Mouse (Mus musculus) liver, embryonic 12.5 days (tissue): ENCODE measurements around the gene Acoxl. TPM values are rescaled to one million over a fixed set of nuclear protein-coding genes. Genes with fewer than 3 reads are reported as not detected.

Experiments
- ATAC-seq: fragments of 200-750 bp; cut with Nextera tagmentation; 2 replicates; pipeline ENCODE4 v1.8.0; 2017; ENCODE audit warnings: moderate number of reproducible peaks, mild to moderate bottlenecking, moderate library complexity
- H3K27ac ChIP-seq: fragments of 300-500 bp; sonication (generic); 2 replicates; pipeline ENCODE4 v1.5.1; 2016; ENCODE audit warnings: mild to moderate bottlenecking
- H3K27me3 ChIP-seq: fragments of 300-500 bp; sonication (generic); replicated peaks from 2 replicates; pipeline ENCODE4 v1.6.1; 2016; ENCODE audit warnings: mild to moderate bottlenecking, moderate library complexity
- H3K36me3 ChIP-seq: fragments of 300-500 bp; sonication (generic); 2 replicates; pipeline ENCODE4 v1.6.1; 2016; ENCODE audit warnings: mild to moderate bottlenecking, moderate library complexity
- H3K4me1 ChIP-seq: fragments of 300-500 bp; sonication (generic); 2 replicates; pipeline ENCODE4 v1.6.1; 2016
- H3K4me2 ChIP-seq: fragments of 300-500 bp; sonication (generic); 2 replicates; pipeline ENCODE4 v1.6.1; 2016; ENCODE audit warnings: mild to moderate bottlenecking, moderate library complexity
- H3K4me3 ChIP-seq: fragments of 300-500 bp; sonication (generic); 2 replicates; pipeline ENCODE4 v1.5.1; 2016; ENCODE audit warnings: mild to moderate bottlenecking, moderate library complexity
- H3K9ac ChIP-seq: fragments of 300-500 bp; sonication (generic); 2 replicates; pipeline ENCODE4 v1.6.1; 2016; ENCODE audit warnings: mild to moderate bottlenecking, moderate library complexity
- H3K9me3 ChIP-seq: fragments of 300-500 bp; sonication (generic); replicated peaks from 2 replicates; pipeline ENCODE4 v1.6.1; 2016; ENCODE audit warnings: mild to moderate bottlenecking, moderate library complexity
- WGBS: fragments of 180-500 bp; shearing (Covaris S2); methylation state at CpG from one replicate; pipeline ENCODE4 v1.1.7; 2016; ENCODE audit not compliant: insufficient replicate concordance; 5-methylcytosine and 5-hydroxymethylcytosine counted together
- polyA plus RNA-seq: library from polyadenylated mRNA; unstranded; fragments of >200 nt; fragmentation: Nextera tagmentation; extraction: Ambion mirVana; gene quantifications from 2 replicates; pipeline ENCODE4 v1.2.1, GENCODE M21; 2016

Gene Acoxl
- polyA plus RNA-seq, 1 experiment from 2014 or later: 0.10 TPM

DNA sequence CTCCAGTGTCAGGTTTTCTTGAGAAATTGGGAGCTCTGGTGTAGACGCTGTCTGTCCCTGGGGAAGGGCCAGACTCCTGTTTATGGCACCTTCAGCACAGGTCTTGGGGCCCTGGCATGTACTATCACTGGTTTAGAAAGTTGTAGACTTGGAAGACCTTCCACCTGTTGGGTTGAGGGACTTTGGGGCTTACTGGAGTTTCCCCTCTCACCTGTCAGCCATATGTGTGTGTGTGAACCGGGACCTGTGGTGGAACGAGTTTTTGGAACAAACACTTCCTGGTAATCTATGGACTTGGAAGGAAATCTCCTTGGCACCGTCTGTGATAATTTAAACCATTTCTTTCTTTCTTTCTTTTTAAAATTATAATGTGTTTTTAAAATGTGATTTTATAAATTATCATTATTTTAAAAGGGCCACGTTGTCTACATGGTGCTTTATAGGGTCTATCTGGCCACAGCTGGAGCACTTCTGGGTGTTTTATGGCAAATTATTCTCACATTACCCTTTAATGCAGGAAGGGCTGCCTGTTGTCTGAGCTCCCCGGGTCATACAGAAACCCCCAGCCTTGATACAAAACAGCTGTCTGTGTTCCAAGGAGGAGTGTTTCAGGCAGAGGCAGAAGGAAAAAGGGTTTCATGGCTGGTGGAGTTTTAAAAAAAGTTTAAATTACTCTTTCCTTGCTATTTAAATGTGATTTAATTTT, 68.5 kb downstream of the Acoxl start:
- WGBS: 59% methylated on average over 6 of the region's 6 CpGs
- Histone ChIP-seq H3K4me1 (0 out of 2 replicates have a peak, but pooled peaks cover 2% of the 10 kb centered on the region), H3K27me3 (peaks cover 3% of the 10 kb centered on the region), H3K4me3 (no peak overlapping the region), H3K9me3 (no peaks in the 10 kb centered on the region), H3K4me2 (no peak overlapping the region), H3K27ac (no peak overlapping the region), H3K9ac (no peak overlapping the region), H3K36me3 (no peaks in the 10 kb centered on the region)
- no peak for ATAC-seq

DNA sequence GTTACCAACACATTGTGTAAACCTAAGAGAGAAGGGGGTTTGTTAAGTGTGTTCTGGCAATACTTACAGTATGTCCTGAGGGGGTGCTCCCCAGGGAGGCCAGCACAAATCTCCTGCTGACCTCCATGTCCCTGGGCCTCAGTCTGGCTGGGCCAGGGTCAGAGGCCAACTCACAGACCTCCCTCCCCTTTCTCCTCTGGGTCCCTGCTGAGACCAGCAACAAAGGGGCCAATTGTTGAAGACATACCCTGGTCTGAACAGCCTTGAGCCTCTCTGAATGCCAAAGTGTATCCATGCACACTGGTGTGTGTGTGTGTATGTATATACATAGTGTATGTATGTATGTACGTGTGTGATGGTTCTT, 69.0 kb downstream of the Acoxl start:
- 0 out of 2 replicates have a peak, but pooled peaks cover 2% of the 10 kb centered on the region for H3K4me1 ChIP-seq
- no peak overlapping the region for H3K9ac ChIP-seq
- H3K4me2 ChIP-seq: no peak overlapping the region
- no peak for ATAC-seq
- no peaks in the 10 kb centered on the region for H3K36me3 ChIP-seq
- no peak overlapping the region for H3K27ac ChIP-seq
- WGBS: 75% methylated on average over 1 of the region's 1 CpGs
- H3K4me3 ChIP-seq: no peak overlapping the region
- peaks cover 3% of the 10 kb centered on the region for H3K27me3 ChIP-seq
- H3K9me3 ChIP-seq: no peaks in the 10 kb centered on the region

DNA sequence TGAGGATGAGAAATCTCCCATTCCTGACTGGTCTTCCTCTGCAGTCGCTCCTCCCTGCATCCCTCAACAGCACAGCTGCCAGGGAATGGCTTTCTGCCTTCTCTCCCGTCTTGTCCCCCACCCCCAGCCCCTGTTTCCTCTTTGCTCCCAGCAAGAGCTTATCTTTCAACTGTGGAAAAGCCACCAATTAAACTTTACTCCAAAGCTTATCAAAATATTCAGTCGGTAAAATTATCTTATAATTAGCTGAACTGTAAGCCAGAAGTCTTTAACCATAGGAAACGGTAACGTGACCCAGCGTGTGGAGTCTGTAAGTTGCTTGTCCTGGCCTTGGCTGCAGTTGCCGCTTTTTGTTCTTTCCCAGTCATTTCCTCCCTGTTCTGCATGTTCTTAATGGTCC, 70.2 kb downstream of the Acoxl start:
- WGBS: 37% methylated on average over 7 of the region's 7 CpGs
- no peak overlapping the region for H3K4me2 ChIP-seq
- no peak overlapping the region for H3K9ac ChIP-seq
- peaks cover 3% of the 10 kb centered on the region for H3K27me3 ChIP-seq
- no peaks in the 10 kb centered on the region for H3K36me3 ChIP-seq
- H3K27ac ChIP-seq: no peak overlapping the region
- no peak overlapping the region for H3K4me3 ChIP-seq
- H3K9me3 ChIP-seq: no peaks in the 10 kb centered on the region
- no peak for ATAC-seq
- 0 out of 2 replicates have a peak, but pooled peaks cover 2% of the 10 kb centered on the region for H3K4me1 ChIP-seq

DNA sequence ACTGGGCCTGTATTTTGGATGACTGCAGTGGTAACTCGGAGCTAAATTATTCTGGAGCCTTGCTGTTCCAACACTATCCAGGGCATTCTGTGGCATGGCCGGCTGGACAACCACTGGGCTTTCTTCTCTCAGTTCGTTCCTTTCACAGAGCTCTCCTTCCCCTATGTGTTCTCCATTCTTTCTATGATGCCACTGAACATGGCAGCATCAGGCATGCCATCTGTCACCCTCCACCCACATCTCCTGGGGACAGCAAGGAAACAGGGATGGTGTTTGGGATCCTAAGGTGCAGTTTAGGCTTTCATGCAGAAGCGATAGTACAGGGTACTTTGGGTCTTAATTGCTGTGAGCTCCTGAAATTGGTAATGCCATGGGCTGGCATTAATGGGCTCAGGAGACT, 71.1 kb downstream of the Acoxl start:
- Histone ChIP-seq H3K4me3 (no peak overlapping the region), H3K9ac (no peak overlapping the region), H3K9me3 (no peaks in the 10 kb centered on the region), H3K4me1 (no peaks in the 10 kb centered on the region), H3K36me3 (no peaks in the 10 kb centered on the region), H3K27me3 (peaks cover 3% of the 10 kb centered on the region), H3K27ac (no peak overlapping the region), H3K4me2 (no peak overlapping the region)
- ATAC-seq: no peak
- 62% methylated on average over 4 of the region's 4 CpGs for WGBS

DNA sequence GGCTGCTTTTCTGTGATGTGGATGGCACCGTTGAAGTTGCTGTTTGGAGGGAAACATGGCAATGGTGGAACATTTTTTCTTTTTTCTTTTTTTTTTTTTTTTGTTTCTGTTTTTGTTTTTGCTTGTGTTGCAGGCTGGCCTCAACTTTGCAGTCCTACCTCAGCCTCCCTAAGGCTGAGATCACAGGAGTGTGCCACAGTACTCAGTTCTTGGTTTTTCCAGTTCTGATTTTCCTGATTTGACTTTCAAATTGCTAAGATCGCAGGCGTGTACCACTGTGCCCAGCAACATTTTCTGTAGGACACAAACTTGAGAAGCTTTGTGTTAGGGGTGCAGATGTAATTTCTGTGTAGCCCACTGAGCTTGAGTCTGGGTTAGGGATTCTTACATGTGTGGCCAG, 72.9 kb downstream of the Acoxl start:
- no peak for ATAC-seq
- Histone ChIP-seq H3K9me3 (no peaks in the 10 kb centered on the region), H3K27me3 (peaks cover 3% of the 10 kb centered on the region), H3K4me2 (no peak overlapping the region), H3K4me3 (no peak overlapping the region), H3K27ac (no peak overlapping the region), H3K9ac (no peak overlapping the region), H3K4me1 (no peaks in the 10 kb centered on the region), H3K36me3 (no peaks in the 10 kb centered on the region)
- 84% methylated on average over 3 of the region's 3 CpGs for WGBS

DNA sequence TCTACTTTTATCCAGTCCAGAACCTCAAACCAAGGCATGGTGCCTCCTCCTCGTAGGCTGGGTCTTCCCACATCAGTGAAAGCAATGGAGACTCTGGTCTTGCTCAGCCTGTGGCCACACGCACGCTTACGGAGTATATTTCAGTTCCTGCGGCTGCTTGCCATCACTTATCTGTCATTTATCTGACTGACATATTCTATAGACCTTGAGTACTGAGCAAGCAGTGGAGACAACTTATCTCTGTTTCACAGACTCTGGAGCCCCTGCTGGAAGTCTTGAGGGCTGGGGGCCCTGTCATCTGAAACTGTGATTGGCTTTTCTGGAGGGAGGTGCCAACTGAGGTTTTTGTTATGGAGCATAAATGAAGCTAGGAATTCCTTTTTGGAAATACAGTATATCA, 75.4 kb downstream of the Acoxl start:
- WGBS: 17% methylated on average over 5 of the region's 5 CpGs

DNA sequence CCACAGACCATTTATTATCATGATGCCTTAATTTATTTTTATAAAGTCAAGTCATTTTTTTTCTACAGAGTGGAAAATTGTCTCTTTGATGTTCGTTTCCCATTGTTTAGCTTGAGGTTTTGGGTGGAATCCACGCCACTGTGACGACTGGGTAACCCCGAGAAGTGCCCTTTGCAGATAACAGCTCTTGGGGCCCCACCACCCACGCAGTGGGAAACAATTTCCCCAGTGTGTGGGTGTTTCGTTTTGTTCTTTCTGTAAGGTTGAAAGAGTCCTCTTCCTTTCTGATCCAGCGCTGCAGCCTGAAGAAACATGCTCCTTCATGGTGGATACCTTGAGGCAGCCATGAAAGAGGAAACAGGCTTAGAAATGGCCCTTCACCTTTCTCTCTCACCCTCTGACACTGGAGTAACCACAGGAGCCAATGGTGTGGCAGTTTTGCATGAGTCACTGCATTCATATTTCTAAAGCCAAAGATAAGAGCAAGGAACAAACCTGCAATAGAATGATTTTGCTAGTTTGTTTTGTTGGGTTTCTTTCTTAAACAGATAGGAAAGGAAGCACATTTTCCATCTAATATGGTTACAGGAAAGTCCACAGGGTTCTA, 78.2 kb downstream of the Acoxl start:
- ATAC-seq: no peak
- no peak overlapping the region for H3K27ac ChIP-seq
- H3K9ac ChIP-seq: no peak overlapping the region
- no peak overlapping the region for H3K4me2 ChIP-seq
- H3K9me3 ChIP-seq: no peaks in the 10 kb centered on the region
- no peak overlapping the region for H3K4me3 ChIP-seq
- no peaks in the 10 kb centered on the region for H3K27me3 ChIP-seq
- 26% methylated on average over 7 of the region's 7 CpGs for WGBS
- H3K36me3 ChIP-seq: no peaks in the 10 kb centered on the region
- H3K4me1 ChIP-seq: peaks cover 4% of the 10 kb centered on the region; the same call in 1 of the 2 replicates

More for the DNA sequence above, 75.4 kb downstream of the Acoxl start:
- Histone ChIP-seq H3K9me3 (no peaks in the 10 kb centered on the region), H3K9ac (no peak overlapping the region), H3K4me2 (no peak overlapping the region), H3K4me1 (peaks cover 4% of the 10 kb centered on the region; the same call in 1 of the 2 replicates), H3K27ac (no peak overlapping the region), H3K27me3 (peaks cover 3% of the 10 kb centered on the region), H3K4me3 (no peak overlapping the region), H3K36me3 (no peaks in the 10 kb centered on the region)
- ATAC-seq: no peak

DNA sequence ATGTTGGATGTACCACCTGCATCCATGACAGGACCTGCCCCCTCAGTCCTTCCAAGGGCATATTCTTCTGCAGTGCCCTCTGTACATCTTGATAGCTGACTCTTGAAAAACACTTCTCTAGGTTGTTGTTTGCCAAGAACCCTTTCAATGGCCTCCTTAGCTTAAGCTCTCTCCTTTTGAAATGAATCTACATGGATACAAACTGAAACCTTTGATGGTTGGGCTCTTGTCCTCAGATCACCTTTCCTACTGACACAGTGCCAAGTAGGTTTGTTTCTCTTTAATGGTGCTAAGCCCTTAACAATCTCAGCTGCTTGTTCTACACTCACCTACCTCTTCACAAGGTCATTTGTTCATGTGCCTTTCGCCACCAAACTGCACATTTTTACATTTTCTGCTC, 81.1 kb downstream of the Acoxl start:
- Histone ChIP-seq H3K9ac (no peak overlapping the region), H3K36me3 (no peaks in the 10 kb centered on the region), H3K4me1 (peaks cover 4% of the 10 kb centered on the region; the same call in 1 of the 2 replicates), H3K4me3 (no peak overlapping the region), H3K27ac (no peak overlapping the region), H3K27me3 (no peaks in the 10 kb centered on the region), H3K9me3 (no peaks in the 10 kb centered on the region), H3K4me2 (no peak overlapping the region)
- WGBS: 59% methylated on average over 1 of the region's 1 CpGs
- ATAC-seq: no peak

DNA sequence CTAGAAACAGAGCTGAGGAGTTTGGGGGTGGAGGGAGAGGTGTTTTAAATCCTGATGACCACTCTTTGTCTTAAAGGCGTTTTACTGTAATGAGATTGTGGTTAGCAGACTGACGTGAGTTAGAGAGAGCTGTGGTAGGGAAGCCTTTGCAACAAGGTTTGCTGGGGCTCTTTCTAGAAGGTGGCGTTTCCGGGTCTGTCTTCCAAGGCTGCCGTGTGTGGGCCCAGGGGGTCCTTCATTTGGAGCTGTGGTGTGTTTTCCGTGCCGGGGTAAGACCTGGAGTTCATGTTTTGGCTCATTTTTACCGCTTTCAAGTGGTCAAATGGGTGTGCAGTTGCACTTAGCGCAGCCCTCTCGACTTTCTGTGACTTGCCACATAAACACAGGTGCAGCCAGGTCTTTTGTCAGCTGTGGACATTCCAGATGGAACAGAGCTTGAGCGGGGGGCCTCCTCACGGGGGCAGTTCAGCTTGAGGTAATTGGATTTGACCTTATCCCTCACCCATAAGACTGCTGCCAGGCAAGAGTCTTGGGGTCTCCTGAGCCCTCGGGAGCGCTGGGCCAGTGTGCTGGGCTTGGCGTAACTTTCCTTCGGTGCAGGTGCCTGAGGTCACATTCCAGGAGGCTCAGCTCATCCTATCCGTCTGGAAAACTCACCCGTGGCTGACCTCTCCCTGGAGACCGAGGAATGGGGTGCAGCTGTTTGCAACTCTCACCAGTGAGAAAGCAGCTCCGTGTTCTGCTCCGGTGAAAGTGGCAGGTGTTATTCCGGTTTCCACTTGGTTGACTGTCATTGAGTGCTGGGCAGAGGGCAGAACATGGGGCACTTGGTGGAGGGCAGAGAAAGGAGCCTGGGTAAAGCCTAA, 83.6 kb downstream of the Acoxl start:
- WGBS: 56% methylated on average over 22 of the region's 22 CpGs
- H3K4me3 ChIP-seq: no peak overlapping the region
- no peaks in the 10 kb centered on the region for H3K9me3 ChIP-seq
- no peak overlapping the region for H3K27ac ChIP-seq
- H3K27me3 ChIP-seq: no peaks in the 10 kb centered on the region
- H3K4me2 ChIP-seq: no peak overlapping the region
- H3K36me3 ChIP-seq: no peaks in the 10 kb centered on the region
- H3K9ac ChIP-seq: no peak overlapping the region
- no peak for ATAC-seq
- H3K4me1 ChIP-seq: 0 out of 2 replicates have a peak, but pooled peaks cover under 1% of the 10 kb centered on the region

DNA sequence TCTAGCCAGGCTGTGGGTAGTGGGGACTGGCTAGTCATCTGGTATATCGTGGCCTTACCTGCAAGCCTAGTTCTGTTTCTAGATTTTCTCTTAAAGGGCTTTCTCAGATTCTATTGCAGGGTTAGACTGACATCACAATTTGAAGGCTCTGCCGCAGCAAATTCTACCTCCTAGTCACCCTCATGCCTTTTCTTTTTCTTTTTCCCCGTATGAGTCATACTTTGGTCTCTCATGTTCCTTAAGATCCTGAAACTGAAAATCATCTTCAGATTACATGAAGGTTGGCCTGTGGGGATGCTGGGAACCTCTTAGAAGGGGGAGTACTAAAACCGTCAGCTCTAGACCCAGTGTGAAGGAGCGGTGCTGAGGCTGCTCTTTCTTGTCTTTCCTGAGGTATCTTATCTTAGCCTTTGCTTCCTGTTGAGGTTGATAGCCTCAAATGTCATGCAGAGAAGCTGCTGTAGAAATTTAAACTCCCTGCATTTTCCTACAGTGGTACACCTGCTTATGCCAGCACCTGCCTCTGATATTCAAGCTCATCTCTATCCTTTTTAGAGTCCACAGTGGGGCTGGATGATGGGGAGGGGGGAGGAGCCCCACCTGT, 84.5 kb downstream of the Acoxl start:
- 42% methylated on average over 5 of the region's 5 CpGs for WGBS
- no peak for ATAC-seq
- Histone ChIP-seq H3K9ac (no peak overlapping the region), H3K9me3 (no peaks in the 10 kb centered on the region), H3K27ac (no peak overlapping the region), H3K27me3 (no peaks in the 10 kb centered on the region), H3K4me1 (peaks cover 8% of the 10 kb centered on the region; the same call in 1 of the 2 replicates), H3K4me2 (no peak overlapping the region), H3K4me3 (no peak overlapping the region), H3K36me3 (no peaks in the 10 kb centered on the region)

DNA sequence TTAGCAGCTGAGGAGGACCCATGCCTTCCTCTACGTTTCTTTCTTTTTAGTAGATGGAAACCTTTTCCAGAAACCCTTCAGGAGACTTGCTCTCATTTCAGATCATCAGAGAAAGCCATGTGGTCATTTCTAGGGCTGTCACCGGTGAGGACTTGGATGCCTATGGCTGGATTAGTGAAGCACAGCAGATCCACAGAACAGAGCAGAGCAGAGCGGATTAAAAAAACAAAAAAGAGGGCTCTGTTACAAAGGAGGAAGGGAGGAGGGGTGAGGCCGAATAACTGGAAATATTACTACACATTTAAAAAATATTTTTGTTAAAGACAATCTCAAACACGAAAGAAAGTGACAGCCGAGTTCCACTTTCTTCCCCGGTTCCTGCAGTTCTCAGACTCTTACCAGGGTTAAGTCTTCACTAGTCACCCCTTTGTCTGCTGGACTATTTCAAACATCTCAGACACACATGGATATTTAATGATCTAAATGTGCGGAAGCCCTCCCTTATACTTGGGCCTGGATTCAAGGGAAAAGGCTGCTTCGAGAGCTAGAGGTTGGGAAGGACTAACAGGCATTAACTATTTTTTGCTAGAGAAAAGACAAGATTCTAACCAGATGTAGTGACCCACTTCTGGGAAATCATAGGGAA, 88.1 kb downstream of the Acoxl start:
- no peak overlapping the region for H3K4me2 ChIP-seq
- no peak overlapping the region for H3K27ac ChIP-seq
- H3K9me3 ChIP-seq: no peaks in the 10 kb centered on the region
- H3K4me1 ChIP-seq: peaks cover 12% of the 10 kb centered on the region
- no peak overlapping the region for H3K9ac ChIP-seq
- no peak overlapping the region for H3K4me3 ChIP-seq
- H3K27me3 ChIP-seq: no peaks in the 10 kb centered on the region
- no peak for ATAC-seq
- WGBS: 64% methylated on average over 9 of the region's 9 CpGs
- H3K36me3 ChIP-seq: no peaks in the 10 kb centered on the region
